Mouse (Mus musculus) left cerebral cortex, postnatal 25 days (tissue): Measurements from ENCODE around the gene Slc13a4. TPM values are rescaled to one million over a fixed set of nuclear protein-coding genes. Genes with fewer than 3 reads are reported as not detected.

Experiments
- DNase-seq, 2 experiments: peaks; one replicate each; pipeline ENCODE4 v3.0.0; 2022; ENCODE audit warnings: low spot score in 2 of 2, mixed read lengths in 1 of 2
- intact Hi-C: fragments of 180-260 bp; cut with DNase I; formaldehyde crosslinking; loops from one replicate; pipeline ENCODE4 v1.15.1; 2025
- total RNA-seq, 2 experiments: library from RNA; stranded (reverse); gene quantifications; 2 replicates each; pipeline ENCODE4 v1.2.3; 2021

The Slc13a4 gene
- total RNA-seq: 10 to 100 TPM; 11.9 to 14.4 TPM

- intact Hi-C loops: no loop called here
Observed at GRCm38 (mm10) chr6:35308037-35308436, at the start of gene Slc13a4. Gene Slc13a4, minus strand, starts transcription at chr6:35308131.

GRCm38 (mm10) chr6:35355320-35355719 lies 47.4 kb upstream of the Slc13a4 start:
- intact Hi-C loops: no loop called here

More at GRCm38 (mm10) chr6:35308037-35308436, at the start of gene Slc13a4:
- DNase-seq: no peak

DNA sequence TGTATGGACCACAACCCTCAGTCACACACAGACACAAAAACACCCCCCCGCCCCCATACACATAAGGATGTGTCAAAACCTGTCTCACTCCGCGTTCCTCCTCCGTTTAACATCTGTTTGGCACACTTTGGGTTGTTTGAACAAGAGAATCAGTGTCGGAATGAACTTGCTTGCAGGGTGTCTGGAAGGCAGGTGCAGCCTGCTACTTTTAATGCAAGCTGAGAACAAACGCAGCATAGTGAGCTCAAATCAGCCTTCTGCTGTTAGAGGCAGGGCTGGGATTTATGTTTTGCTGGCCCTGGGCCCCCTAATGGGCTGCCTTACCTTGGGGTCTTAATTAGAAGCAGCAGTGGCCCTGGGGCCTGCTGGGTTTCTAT lies 46.7 kb upstream of the Slc13a4 start:
- intact Hi-C loops: no loop called here
- DNase-seq: peak in 1 of 2 experiments; percentile 28

More at GRCm38 (mm10) chr6:35355320-35355719, 47.4 kb upstream of the Slc13a4 start:
- peak in 1 of 2 experiments; percentile 33 for DNase-seq

DNA sequence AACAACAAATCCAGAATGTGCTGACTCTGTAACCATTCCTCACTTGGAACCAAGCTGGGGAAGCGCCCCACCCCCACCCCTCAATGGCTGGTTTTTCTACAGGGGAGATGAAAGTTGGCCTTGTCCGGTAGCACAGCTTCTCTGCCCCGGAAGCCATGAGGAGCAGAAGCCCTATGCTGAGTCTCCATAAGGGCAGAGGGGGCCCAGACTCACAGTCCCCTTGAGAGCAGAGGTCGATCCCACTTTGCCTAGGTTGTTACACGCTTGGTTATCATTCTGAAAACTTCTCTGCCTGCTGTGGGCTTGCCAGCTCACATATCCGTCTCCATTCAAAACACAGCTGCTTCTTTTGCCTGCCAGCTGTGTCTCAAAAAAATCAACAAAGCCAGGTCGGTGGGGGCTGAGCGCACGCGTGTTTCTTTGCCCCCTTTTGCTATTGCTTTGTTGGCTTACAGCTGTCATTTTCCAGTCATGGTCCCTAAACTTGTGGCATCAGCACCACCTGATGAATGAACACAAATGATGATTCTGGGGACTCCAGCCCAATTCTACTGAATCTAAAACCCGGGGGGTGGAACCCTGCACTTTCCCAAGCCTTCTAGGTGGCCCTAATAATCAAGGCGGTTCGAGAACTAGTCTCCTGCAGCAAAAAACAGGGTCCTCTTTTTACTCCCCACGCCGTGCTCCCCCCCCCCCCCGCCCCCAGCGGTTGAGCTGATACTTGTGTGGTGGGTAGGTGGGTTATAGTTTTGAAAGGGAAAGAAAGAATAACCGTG lies 46.1 kb upstream of the Slc13a4 start:
- no peak for DNase-seq
- intact Hi-C loops: no loop called here

DNA sequence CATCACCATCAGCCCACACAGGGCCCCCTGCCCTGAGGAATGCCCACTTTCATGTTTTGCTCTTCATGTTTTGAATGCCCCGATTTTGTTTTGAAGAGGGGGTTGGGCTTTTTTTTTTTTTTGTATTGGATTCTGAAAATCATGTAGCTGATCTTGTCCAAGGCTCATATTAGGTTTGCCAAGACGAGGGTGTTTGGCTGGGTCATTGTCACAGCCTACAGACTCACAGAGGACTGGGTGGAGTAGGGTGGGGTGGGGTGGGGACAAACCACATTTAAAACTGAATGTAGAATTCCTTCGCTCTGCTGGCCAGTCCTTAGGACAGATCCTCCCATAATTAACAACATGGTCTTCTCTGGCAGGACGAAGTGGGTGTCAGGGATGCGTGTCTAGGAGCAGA lies 45.5 kb upstream of the Slc13a4 start:
- intact Hi-C loops: no loop called here

DNA sequence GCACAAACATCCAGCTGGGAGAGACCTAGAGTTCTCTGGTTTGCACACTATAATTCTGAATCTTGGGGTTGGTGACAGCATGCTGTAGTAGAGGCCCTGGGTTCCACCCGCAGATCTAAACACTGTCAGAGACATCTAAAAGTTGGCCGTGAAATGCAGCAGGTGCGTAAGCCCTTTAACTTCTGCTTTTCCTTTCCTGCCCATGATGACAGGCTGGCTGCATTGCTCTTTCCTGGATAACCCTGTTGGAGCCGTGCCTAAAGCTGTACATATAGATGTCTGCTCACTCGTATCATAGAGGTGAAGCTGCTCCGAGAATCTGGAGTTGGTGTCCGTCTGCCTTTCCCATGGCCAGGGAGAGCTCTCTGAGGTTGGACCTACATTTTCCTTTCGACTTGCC lies 44.9 kb upstream of the Slc13a4 start:
- intact Hi-C loops: no loop called here
- no peak for DNase-seq

More for the DNA sequence above, 45.5 kb upstream of the Slc13a4 start:
- no peak for DNase-seq

DNA sequence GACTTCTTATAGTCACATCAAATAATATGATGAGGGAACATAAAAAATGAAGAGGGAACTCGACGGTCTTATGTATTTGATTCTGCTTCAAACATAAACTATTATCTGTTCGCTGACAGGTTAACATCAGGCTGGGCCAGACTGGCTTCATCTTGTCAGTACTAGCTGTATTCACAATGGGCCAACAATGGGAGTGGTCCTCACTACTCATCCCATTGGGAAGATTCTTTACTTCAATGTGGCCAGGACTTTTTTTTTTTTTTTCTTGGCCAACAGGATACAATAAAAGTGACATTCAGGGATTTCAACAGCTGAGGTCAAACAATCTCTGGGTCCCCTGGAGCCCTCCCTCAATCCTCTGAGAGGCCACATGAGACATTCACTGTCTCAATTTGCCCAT lies 43.9 kb upstream of the Slc13a4 start:
- no peak for DNase-seq
- intact Hi-C loops: no loop called here

- intact Hi-C loops: no loop called here
- no peak for DNase-seq
Observed at GRCm38 (mm10) chr6:35349784-35350183, 41.9 kb upstream of the Slc13a4 start.

GRCm38 (mm10) chr6:35338640-35339039 lies 30.7 kb upstream of the Slc13a4 start:
- intact Hi-C loops: no loop called here
- DNase-seq: no peak

DNA sequence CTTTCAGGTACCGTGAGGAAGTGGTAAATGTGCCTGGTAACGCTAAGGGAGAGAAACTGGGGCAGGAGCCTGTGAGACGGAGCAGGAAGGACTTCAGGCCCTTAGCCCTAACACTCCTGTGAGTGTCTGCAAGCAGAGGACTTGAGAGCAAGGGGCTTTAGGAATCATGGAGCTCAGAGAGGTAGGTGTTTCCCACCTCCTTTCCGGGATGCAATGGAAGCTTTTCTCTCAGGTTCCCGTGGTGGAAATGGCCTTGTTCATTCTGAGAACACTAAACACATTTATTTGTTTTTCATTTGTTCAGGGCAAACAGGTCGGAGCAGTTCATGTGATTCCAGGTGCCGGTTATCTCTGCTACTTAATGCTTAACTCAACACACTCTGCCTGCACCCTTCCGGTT lies 29.9 kb upstream of the Slc13a4 start:
- no peak for DNase-seq
- intact Hi-C loops: no loop called here

DNA sequence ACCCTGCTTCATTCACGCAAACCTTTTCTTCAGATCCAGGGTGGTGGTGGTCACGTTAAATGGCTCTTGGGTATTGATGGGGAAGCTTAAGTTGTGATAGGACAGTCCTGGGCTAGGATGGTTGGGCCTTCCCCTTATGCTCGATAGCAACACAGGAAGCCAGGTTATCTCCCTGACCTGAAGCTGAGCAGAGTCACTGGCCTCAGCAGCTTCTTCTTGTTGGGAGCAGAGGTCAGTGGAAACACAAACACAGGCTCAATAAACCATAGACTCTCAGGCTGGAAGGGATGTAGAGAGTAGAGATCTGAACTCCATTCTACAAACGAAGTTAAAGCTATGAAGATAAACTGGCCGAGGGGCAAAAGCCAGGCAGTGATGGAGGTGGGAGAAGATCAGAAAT lies 27.5 kb upstream of the Slc13a4 start:
- DNase-seq: no peak
- intact Hi-C loops: no loop called here

DNA sequence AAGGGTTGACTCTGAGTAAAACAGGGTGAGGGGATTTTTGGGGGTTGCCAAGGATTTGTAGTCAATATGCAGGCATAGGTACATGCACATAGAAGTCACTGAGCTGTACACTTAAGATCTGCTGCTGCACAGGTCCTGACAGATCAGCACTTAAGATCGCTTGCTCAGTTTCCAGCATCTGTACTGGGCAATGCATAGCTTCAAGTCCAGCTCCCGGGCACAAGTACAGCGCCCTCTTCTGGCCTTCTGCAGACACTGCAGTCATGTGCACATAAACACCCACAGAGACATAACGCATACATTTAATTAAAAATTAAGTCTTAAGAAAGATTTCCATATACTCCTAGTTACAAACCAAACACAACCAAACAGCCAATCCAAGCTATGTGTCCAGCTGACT lies 26.3 kb upstream of the Slc13a4 start:
- intact Hi-C loops: no loop called here
- no peak for DNase-seq

DNA sequence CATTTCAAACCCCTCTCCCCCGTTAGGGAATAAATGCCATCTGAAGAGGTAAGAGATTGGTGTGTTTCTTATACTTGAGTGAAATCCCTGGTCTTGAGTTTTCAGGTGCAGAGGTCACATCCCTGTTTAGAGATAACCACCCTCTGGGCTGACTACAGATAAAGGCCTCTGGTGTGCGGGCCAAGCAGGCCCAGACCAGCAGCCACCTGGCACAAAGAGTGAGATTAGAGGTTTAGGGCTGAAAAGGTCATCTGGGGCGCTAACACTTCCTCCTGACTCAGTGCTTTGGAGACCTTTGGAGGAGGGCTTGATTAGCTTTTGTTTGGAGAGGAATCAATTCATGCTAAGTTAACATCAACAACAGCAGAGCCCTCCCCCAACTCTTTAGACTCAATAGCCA lies 25.7 kb upstream of the Slc13a4 start:
- no peak for DNase-seq
- intact Hi-C loops: no loop called here

DNA sequence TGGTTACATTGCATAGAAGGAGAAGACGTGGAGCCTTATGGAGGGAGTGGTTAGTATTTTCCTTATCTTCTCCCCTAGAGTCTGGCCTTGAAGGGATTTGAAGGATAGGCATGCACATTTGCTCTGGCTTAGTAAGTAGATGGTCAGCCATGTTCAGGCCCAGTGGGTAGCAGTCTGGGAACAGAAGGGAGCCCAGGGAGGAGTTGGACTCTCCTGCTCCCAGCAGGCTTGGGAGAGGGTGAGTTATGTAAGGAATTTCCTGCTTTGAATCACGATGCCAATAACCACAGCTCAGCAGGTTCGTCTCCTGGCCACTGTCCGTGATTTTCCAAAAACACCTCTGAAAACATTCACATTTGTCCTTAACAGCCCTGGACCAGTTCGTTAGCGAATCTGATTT lies 22.9 kb upstream of the Slc13a4 start:
- intact Hi-C loops: no loop called here
- peak in 1 of 2 experiments; percentile 11 for DNase-seq

- intact Hi-C loops: no loop called here
- no peak for DNase-seq
Observed at GRCm38 (mm10) chr6:35329956-35330355, 22.0 kb upstream of the Slc13a4 start.

GRCm38 (mm10) chr6:35326111-35326515 lies 18.2 kb upstream of the Slc13a4 start, which contains the start of gene Fam180a:
Gene Fam180a, minus strand, starts transcription at chr6:35326141.
- intact Hi-C loops: no loop called here
- peak; percentile 21 to 61 for DNase-seq

- intact Hi-C loops: no loop called here
Observed at GRCm38 (mm10) chr6:35324306-35324705, 16.4 kb upstream of the Slc13a4 start.

DNA sequence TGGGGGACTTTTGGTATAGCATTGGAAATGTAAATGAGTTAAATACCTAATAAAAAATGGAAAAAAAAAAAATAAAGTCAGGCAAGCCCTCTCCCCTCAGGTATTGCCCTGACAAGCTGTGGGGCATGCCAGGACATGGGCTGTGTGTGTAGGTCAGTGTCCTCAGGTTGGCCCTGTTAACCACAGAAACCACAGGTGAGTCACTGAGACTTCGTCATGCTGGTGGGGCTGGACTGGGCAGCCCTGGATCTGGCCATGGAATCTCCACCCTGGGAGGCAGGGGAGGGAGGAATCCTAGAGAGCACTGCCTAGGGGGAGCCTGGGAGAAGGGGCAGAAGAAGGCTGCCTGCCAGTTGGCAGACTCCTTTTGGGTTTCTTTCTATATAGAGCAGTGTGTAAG lies 15.1 kb upstream of the Slc13a4 start:
- intact Hi-C loops: no loop called here

More at GRCm38 (mm10) chr6:35324306-35324705, 16.4 kb upstream of the Slc13a4 start:
- no peak for DNase-seq

DNA sequence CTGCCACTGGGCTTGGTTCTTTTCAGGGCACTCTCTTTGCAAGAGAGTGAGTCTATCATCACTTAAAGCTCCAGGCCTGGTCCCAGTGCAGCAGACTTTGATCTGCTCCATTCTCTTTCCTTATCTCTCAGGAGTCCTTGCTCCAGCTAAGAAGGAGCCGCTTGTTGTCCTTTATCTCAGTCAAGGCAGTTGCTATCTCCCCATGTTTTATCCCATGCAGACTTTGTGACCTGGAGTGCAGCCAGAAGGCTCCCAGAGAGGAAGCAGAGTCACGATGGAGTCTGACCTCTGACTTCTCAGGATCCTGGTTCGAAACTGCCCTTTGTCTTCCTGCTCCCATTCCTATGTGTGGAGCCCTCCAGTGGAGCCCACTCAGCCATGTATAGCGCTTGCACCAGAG lies 13.2 kb upstream of the Slc13a4 start:
- intact Hi-C loops: no loop called here
- DNase-seq: no peak

More for the DNA sequence above, 15.1 kb upstream of the Slc13a4 start:
- DNase-seq: no peak

GRCm38 (mm10) chr6:35319850-35320249 lies 11.9 kb upstream of the Slc13a4 start:
- no peak for DNase-seq
- intact Hi-C loops: no loop called here

GRCm38 (mm10) chr6:35313520-35313919 lies 5.6 kb upstream of the Slc13a4 start:
- intact Hi-C loops: no loop called here
- DNase-seq: no peak

GRCm38 (mm10) chr6:35309406-35309805 lies 1.5 kb upstream of the Slc13a4 start:
- DNase-seq: no peak
- intact Hi-C loops: no loop called here
